In the genomic region with DNA sequence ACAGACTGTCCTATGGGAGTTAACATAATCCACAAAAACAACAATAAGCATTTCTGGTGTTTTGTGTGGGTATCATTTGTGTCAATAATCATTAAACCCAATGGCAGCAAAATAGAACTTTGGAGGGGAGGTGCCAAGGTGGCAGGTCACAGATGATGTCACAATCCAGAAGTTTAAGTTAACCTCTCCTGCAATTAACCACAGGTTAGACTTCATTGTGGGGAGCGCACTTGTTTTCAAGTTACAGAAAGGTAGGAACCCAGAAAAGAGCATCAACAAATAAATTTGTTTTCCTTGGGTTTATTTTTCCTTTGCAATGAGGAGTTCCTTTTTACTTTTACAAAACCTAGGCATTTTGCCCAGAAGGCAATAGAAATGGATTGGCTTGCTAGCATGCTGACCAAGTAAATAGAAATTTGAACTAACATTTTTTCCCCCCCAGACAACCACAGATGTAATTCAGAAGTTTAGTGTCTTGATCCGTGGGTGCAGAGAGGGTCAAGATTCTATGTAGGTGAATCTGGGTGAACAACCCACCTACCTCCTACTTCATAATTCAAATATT, we compare ENCODE assay signal across 9 mouse cellular contexts. TPM values are rescaled to one million over a fixed set of nuclear protein-coding genes. Genes with fewer than 3 reads are reported as not detected.
A peak's percentile ranks its signal among the peaks of the same experiment; 100 is the strongest.
DNase-seq lines count a peak whose midpoint lies in the region; ATAC-seq and TF ChIP-seq lines count a peak whose summit lies in the region.
"Had no signal": no experiment of that assay in that cellular context is flagged by ENCODE, and none has a peak within 500 bp of the region (broad histone marks: within the 10 kb centered on the region; RNA-seq: fewer than 3 reads in every experiment).

A gene (minus strand): TSS at position 51 of the 565 bp plus-strand sequence.

- H3K4me3 ChIP-seq in lung, adult 2 months (replicated peaks; ENCODE audit: extremely low read depth, low read depth, low read length): peak within 1 kb of the TSS; percentile 74
- peak within 1 kb of the TSS; percentile 52 for H3K4me3 ChIP-seq in erythroblast, embryonic 14.5 days (replicated peaks)
- H3K4me3 ChIP-seq in limb, embryonic 13.5 days: peak within 1 kb of the TSS; percentile 80
- peak within 1 kb of the TSS; percentile 97 for H3K4me3 ChIP-seq in olfactory bulb, adult 2 months (ENCODE audit: insufficient read depth, low read depth, low read length)

- H3K4me1 ChIP-seq in lung, adult 2 months (ENCODE audit: control insufficient read depth, insufficient read depth, low read length): peaks cover 3% of the 10 kb centered on the region; the same call in 1 of the 2 replicates
- no peaks in the 10 kb centered on the region for H3K4me1 ChIP-seq in erythroblast, embryonic 14.5 days (ENCODE audit: control insufficient read depth)
- peaks cover 14% of the 10 kb centered on the region for H3K4me1 ChIP-seq in limb, embryonic 13.5 days
- H3K4me1 ChIP-seq in olfactory bulb, adult 2 months (ENCODE audit: control insufficient read depth, insufficient read depth, low read length): peaks cover 11% of the 10 kb centered on the region

- H3K4me2 ChIP-seq in limb, embryonic 13.5 days (replicated peaks): peak within 1 kb of the TSS; percentile 92

- peaks cover 38% of the 10 kb centered on the region for H3K27me3 ChIP-seq in erythroblast, embryonic 14.5 days (ENCODE audit: control insufficient read depth)
- H3K27me3 ChIP-seq in limb, embryonic 13.5 days: peaks cover 34% of the 10 kb centered on the region

- TF ChIP-seq CTCF in lung, adult 2 months (IDR thresholded peaks at IDR 0.05; ENCODE audit: insufficient read depth, low read length): no peak
- TF ChIP-seq CTCF in olfactory bulb, adult 2 months (IDR thresholded peaks at IDR 0.05; ENCODE audit: insufficient read depth, low read depth, low read length): no peak

- H3K36me3 ChIP-seq in erythroblast, embryonic 14.5 days (ENCODE audit: control insufficient read depth): no peaks in the 10 kb centered on the region
- H3K36me3 ChIP-seq in limb, embryonic 13.5 days: no peaks in the 10 kb centered on the region

- DNase-seq in lung, adult 2 months: no peak
- DNase-seq in lung, postnatal 10 days: no peak
- no peak for DNase-seq in right cerebral cortex, postnatal 36 days (ENCODE audit: low spot score in 2 of 2)
- no peak for DNase-seq in left cerebral cortex, adult 8-10 months (ENCODE audit: low spot score in 2 of 2)
- DNase-seq in urinary bladder, postnatal 25 days (ENCODE audit: low spot score): no peak
- DNase-seq: adrenal gland, adult 2 months had no signal

- no peak for TF ChIP-seq POLR2A in lung, adult 2 months (IDR thresholded peaks at IDR 0.05; ENCODE audit: borderline replicate concordance, extremely low read depth, low read depth, low read length)
- TF ChIP-seq POLR2A in olfactory bulb, adult 2 months (IDR thresholded peaks at IDR 0.05; ENCODE audit: insufficient read depth, low read depth, low read length): no peak

- H3K27ac ChIP-seq in limb, embryonic 13.5 days: peak within 1 kb of the TSS; percentile 48; the same call in 1 of the 2 replicates
- H3K27ac ChIP-seq in olfactory bulb, adult 2 months (ENCODE audit: insufficient read depth, low read depth, low read length): no peak within 1 kb of the TSS

- peak within 1 kb of the TSS; percentile 80 for H3K9ac ChIP-seq in limb, embryonic 13.5 days

- ATAC-seq in limb, embryonic 13.5 days (ENCODE audit: low FRiP score, low read depth): no peak

- no peaks in the 10 kb centered on the region for H3K9me3 ChIP-seq in erythroblast, embryonic 14.5 days (ENCODE audit: control insufficient read depth, low read length)
- H3K9me3 ChIP-seq in limb, embryonic 13.5 days: no peaks in the 10 kb centered on the region

- 72% methylated on average over 2 of the region's 2 CpGs for WGBS in lung, adult 2 months
- WGBS in limb, embryonic 13.5 days: 88% methylated on average over 2 of the region's 2 CpGs
- 74% methylated on average over 2 of the region's 2 CpGs for WGBS in olfactory bulb, adult 2 months

RNA-seq across cellular contexts. Expression of the gene that starts here (rescaled TPM):
- 1.7 and 2.6 TPM in 2 replicates for polyA plus RNA-seq in lung, adult 2 months (2012; rRNA removed)
- 0.01 TPM in 1 of 2 replicates, not detected in the other for polyA plus RNA-seq in erythroblast, embryonic 14.5 days (2012)
- polyA plus RNA-seq in limb, embryonic 13.5 days (2015; fragmentation: Nextera tagmentation; extraction: Ambion mirVana): 10.5 and 13.2 TPM in 2 replicates
- polyA plus RNA-seq in olfactory bulb, adult 2 months (2012; ENCODE audit: insufficient read depth, insufficient read length, low replicate concordance, missing spikeins): not detected in 2 replicates
- 1 to 10 TPM; 1.6 to 4.5 (median 2.7) TPM for total RNA-seq in left cerebral cortex, adult 8-10 months (2022)
